Mouse (Mus musculus): ENCODE data around the gene Macrod1.

DNA sequence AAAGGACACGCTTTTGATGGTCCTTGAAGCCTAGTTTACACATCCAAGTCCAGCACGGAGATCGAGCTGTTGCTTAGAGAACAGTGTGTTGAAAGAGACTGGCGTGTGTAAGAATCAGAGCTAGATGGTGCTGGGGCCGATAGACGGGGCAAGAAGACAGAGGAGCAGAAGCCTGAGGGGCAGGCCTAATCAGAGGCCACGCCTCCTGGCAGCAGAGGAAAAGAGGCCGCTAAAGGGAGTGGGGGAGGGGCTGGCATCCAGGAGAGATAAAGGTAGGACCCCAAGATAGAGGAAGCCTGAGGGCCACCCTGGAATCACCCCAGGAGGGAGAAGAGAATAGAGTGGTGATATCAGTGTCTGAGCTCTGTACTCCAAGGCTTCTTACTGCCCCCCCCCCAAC lies 114.8 kb downstream of the Macrod1 start:
- TF ChIP-seq POLR2A (IDR thresholded peaks at IDR 0.05; ENCODE audit: low read depth, low read length) (no peak), CTCF (IDR thresholded peaks at IDR 0.05; ENCODE audit: extremely low read depth, insufficient read depth, insufficient read length, insufficient replicate concordance) (no peak)

All from spleen, adult 2 months (tissue).